Comparison of ENCODE assay signal across 9 mouse cellular contexts in genomic region chr4:117527952-117528351, GRCm38 (mm10). TPM values are rescaled to one million over a fixed set of nuclear protein-coding genes. Genes with fewer than 3 reads are reported as not detected.
DNase-seq lines count a peak whose midpoint lies in the region; ATAC-seq lines count a peak whose summit lies in the region.
"Had no signal": no experiment of that assay in that cellular context is flagged by ENCODE, and none has a peak within 500 bp of the region (broad histone marks: within the 10 kb centered on the region; RNA-seq: fewer than 3 reads in every experiment).

No protein-coding gene starts in this region.

- no peak overlapping the region for H3K27ac ChIP-seq in forebrain, embryonic 14.5 days (ENCODE audit: low read depth, low read length)
- H3K27ac ChIP-seq: stomach, embryonic 15.5 days had no signal

- no peak overlapping the region for H3K4me3 ChIP-seq in forebrain, embryonic 14.5 days (ENCODE audit: low read depth, low read length)
- H3K4me3 ChIP-seq: stomach, embryonic 15.5 days had no signal

- H3K4me2 ChIP-seq in forebrain, embryonic 14.5 days (ENCODE audit: low read length), result no peak overlapping the region
- H3K4me2 ChIP-seq: stomach, embryonic 15.5 days had no signal

- no peaks in the 10 kb centered on the region for H3K9me3 ChIP-seq in forebrain, embryonic 14.5 days (replicated peaks; ENCODE audit: control insufficient read depth, low read length)
- H3K9me3 ChIP-seq: stomach, embryonic 15.5 days had no signal

- H3K27me3 ChIP-seq in forebrain, embryonic 14.5 days (replicated peaks; ENCODE audit: control insufficient read depth, insufficient read depth, low read length), result no peaks in the 10 kb centered on the region
- H3K27me3 ChIP-seq: stomach, embryonic 15.5 days had no signal

- no peak overlapping the region for H3K9ac ChIP-seq in forebrain, embryonic 14.5 days (ENCODE audit: low read length)
- H3K9ac ChIP-seq: stomach, embryonic 15.5 days had no signal

- WGBS in forebrain, embryonic 14.5 days, result 25% methylated on average over 1 of the region's 1 CpGs

- no peaks in the 10 kb centered on the region for H3K36me3 ChIP-seq in forebrain, embryonic 14.5 days (ENCODE audit: control insufficient read depth, insufficient read depth, low read length)
- H3K36me3 ChIP-seq: stomach, embryonic 15.5 days had no signal

- no peak for ATAC-seq in forebrain, embryonic 14.5 days
- ATAC-seq in megakaryocyte-erythroid progenitor cell, adult 5-6 weeks (replicated peaks; ENCODE audit: low FRiP score, low TSS enrichment, poor library complexity, severe bottlenecking), result peak; percentile 76

- DNase-seq in gastrocnemius, adult 18-20 months (ENCODE audit: low spot score), result peak; percentile 19
- no peak for DNase-seq in gastrocnemius, postnatal 25 days
- peak; percentile 72 for DNase-seq in 416B (ENCODE audit: low read depth)
- peak; percentile 26 for DNase-seq in adipocyte (ENCODE audit: low spot score)
- DNase-seq in forebrain, embryonic 14.5 days (ENCODE audit: low spot score), result peak; percentile 61
- DNase-seq in kidney, postnatal 25 days, result peak; percentile 60 to 75
- peak; percentile 79 for DNase-seq in thymus, postnatal 0 days (ENCODE audit: low spot score)

- no peaks in the 10 kb centered on the region for H3K4me1 ChIP-seq in forebrain, embryonic 14.5 days (ENCODE audit: control insufficient read depth, insufficient read depth, low read length)
- H3K4me1 ChIP-seq: stomach, embryonic 15.5 days had no signal

RNA-seq across cellular contexts. Expression of gene Eri3, which starts 22.2 kb away (rescaled TPM):
- total RNA-seq in gastrocnemius, adult 18-20 months (2021), result 100 to 1,000 TPM in 1 of 2 experiments, 10 to 100 TPM in 1; 92.1 to 105 TPM
- total RNA-seq in gastrocnemius, postnatal 25 days (2021), result 10 to 100 TPM; 84.5 to 88.9 TPM
- 225 and 247 TPM in 2 replicates for polyA plus RNA-seq in forebrain, embryonic 14.5 days (2014; fragmentation: Nextera tagmentation; extraction: Ambion mirVana)
- 63.4 and 65.1 TPM in 2 replicates for total RNA-seq in megakaryocyte-erythroid progenitor cell, adult 5-6 weeks (2014; fragmentation: Nextera tagmentation)
- total RNA-seq in megakaryocyte-erythroid progenitor cell, adult 5-6 weeks (2017), result 13.8 and 63.5 TPM in 2 replicates
- polyA plus RNA-seq in thymus, postnatal 0 days (2015; fragmentation: Nextera tagmentation; extraction: Ambion mirVana), result 79.4 and 79.9 TPM in 2 replicates

RNA-seq across cellular contexts. Expression of gene Rnf220, which starts 31.1 kb away (rescaled TPM):
- total RNA-seq in gastrocnemius, adult 18-20 months (2021), result 10 to 100 TPM; 44.2 to 50.8 TPM
- 10 to 100 TPM; 48.0 to 49.1 TPM for total RNA-seq in gastrocnemius, postnatal 25 days (2021)
- 84.3 and 96.1 TPM in 2 replicates for polyA plus RNA-seq in forebrain, embryonic 14.5 days (2014; fragmentation: Nextera tagmentation; extraction: Ambion mirVana)
- 107 and 145 TPM in 2 replicates for total RNA-seq in megakaryocyte-erythroid progenitor cell, adult 5-6 weeks (2014; fragmentation: Nextera tagmentation)
- total RNA-seq in megakaryocyte-erythroid progenitor cell, adult 5-6 weeks (2017), result 73.2 and 84.1 TPM in 2 replicates
- polyA plus RNA-seq in thymus, postnatal 0 days (2015; fragmentation: Nextera tagmentation; extraction: Ambion mirVana), result 69.2 and 74.0 TPM in 2 replicates
